Mouse (Mus musculus): ENCODE results near the gene Hdac2.

GRCm38 (mm10) chr10:36952622-36953021 lies 21.7 kb upstream of the Hdac2 start:
- no peak for TF ChIP-seq CTCF (IDR thresholded peaks at IDR 0.05)
- no peak for TF ChIP-seq EP300 (IDR thresholded peaks at IDR 0.05)
